Mouse (Mus musculus) liver, embryonic 15.5 days (tissue): ENCODE data around the gene Cep63. TPM values are rescaled to one million over a fixed set of nuclear protein-coding genes. Genes with fewer than 3 reads are reported as not detected.

ENCODE experiments used
- ATAC-seq: fragments of 200-750 bp; cut with Nextera tagmentation; 2 replicates; pipeline ENCODE4 v1.8.0; 2017; ENCODE audit warnings: moderate number of reproducible peaks, mild to moderate bottlenecking, moderate library complexity; ENCODE audit not compliant: insufficient read depth
- H3K27ac ChIP-seq: fragments of 300-500 bp; sonication (generic); replicated peaks from 2 replicates; pipeline ENCODE4 v1.5.1; 2015; ENCODE audit warnings: mild to moderate bottlenecking, inconsistent platforms
- H3K27me3 ChIP-seq: fragments of 300-500 bp; sonication (generic); 2 replicates; pipeline ENCODE4 v1.6.1; 2015; ENCODE audit warnings: mild to moderate bottlenecking, inconsistent platforms
- H3K36me3 ChIP-seq: fragments of 300-500 bp; sonication (generic); replicated peaks from 2 replicates; pipeline ENCODE4 v1.6.1; 2015; ENCODE audit warnings: moderate library complexity, mild to moderate bottlenecking, inconsistent platforms
- H3K4me1 ChIP-seq: fragments of 300-500 bp; sonication (generic); replicated peaks from 2 replicates; pipeline ENCODE4 v1.6.1; 2015; ENCODE audit warnings: inconsistent platforms
- H3K4me2 ChIP-seq: fragments of 300-500 bp; sonication (generic); 2 replicates; pipeline ENCODE4 v1.6.1; 2015; ENCODE audit warnings: moderate library complexity, mild to moderate bottlenecking, inconsistent platforms
- H3K4me3 ChIP-seq: fragments of 300-500 bp; sonication (generic); replicated peaks from 2 replicates; pipeline ENCODE4 v1.5.1; 2015; ENCODE audit warnings: mild to moderate bottlenecking, inconsistent platforms
- H3K9ac ChIP-seq: fragments of 300-500 bp; sonication (generic); 2 replicates; pipeline ENCODE4 v1.6.1; 2015; ENCODE audit warnings: moderate library complexity, mild to moderate bottlenecking, inconsistent platforms
- H3K9me3 ChIP-seq: fragments of 300-500 bp; sonication (generic); replicated peaks from 2 replicates; pipeline ENCODE4 v1.6.1; 2016; ENCODE audit warnings: inconsistent platforms
- WGBS: fragments of 180-500 bp; shearing (Covaris S2); methylation state at CpG from one replicate; pipeline ENCODE4 v1.1.7; 2015; ENCODE audit warnings: mixed read lengths; ENCODE audit not compliant: insufficient replicate concordance; 5-methylcytosine and 5-hydroxymethylcytosine counted together
- polyA plus RNA-seq: library from polyadenylated mRNA; unstranded; fragments of >200 nt; fragmentation: Nextera tagmentation; extraction: Ambion mirVana; gene quantifications from 2 replicates; pipeline ENCODE4 v1.2.1, GENCODE M21; 2015

The Cep63 gene
- polyA plus RNA-seq, 1 experiment from 2014 or later, result 17.4 TPM

GRCm38 (mm10) chr9:102645119-102645695 lies 18.9 kb upstream of the Cep63 start:
- H3K4me1 ChIP-seq, result no peaks in the 10 kb centered on the region
- no peak overlapping the region for H3K4me3 ChIP-seq
- ATAC-seq, result no peak
- H3K9ac ChIP-seq, result no peak overlapping the region
- no peaks in the 10 kb centered on the region for H3K9me3 ChIP-seq
- H3K36me3 ChIP-seq, result no peaks in the 10 kb centered on the region
- no peak overlapping the region for H3K27ac ChIP-seq
- 56% methylated on average over 3 of the region's 3 CpGs for WGBS
- H3K27me3 ChIP-seq, result peaks cover 7% of the 10 kb centered on the region; the same call in 1 of the 2 replicates
- H3K4me2 ChIP-seq, result no peak overlapping the region

- no peak for ATAC-seq
- Histone ChIP-seq H3K27ac (0 out of 2 replicates have a peak overlapping the region, but pooled peaks have one; percentile 19), H3K4me1 (no peaks in the 10 kb centered on the region), H3K27me3 (peaks cover 7% of the 10 kb centered on the region; the same call in 1 of the 2 replicates), H3K36me3 (no peaks in the 10 kb centered on the region), H3K9me3 (no peaks in the 10 kb centered on the region), H3K4me2 (no peak overlapping the region), H3K9ac (no peak overlapping the region), H3K4me3 (no peak overlapping the region)
- WGBS, result 26% methylated on average over 10 of the region's 10 CpGs
Measured at GRCm38 (mm10) chr9:102643486-102644101, 17.3 kb upstream of the Cep63 start.

GRCm38 (mm10) chr9:102643071-102643485 lies 16.7 kb upstream of the Cep63 start:
- H3K36me3 ChIP-seq, result no peaks in the 10 kb centered on the region
- H3K9ac ChIP-seq, result no peak overlapping the region
- ATAC-seq, result no peak
- WGBS, result 37% methylated on average over 8 of the region's 8 CpGs
- H3K27me3 ChIP-seq, result peaks cover 7% of the 10 kb centered on the region; the same call in 1 of the 2 replicates
- no peak overlapping the region for H3K27ac ChIP-seq
- H3K9me3 ChIP-seq, result no peaks in the 10 kb centered on the region
- no peaks in the 10 kb centered on the region for H3K4me1 ChIP-seq
- no peak overlapping the region for H3K4me2 ChIP-seq
- no peak overlapping the region for H3K4me3 ChIP-seq

- no peaks in the 10 kb centered on the region for H3K9me3 ChIP-seq
- H3K27ac ChIP-seq, result no peak overlapping the region
- no peaks in the 10 kb centered on the region for H3K4me1 ChIP-seq
- no peaks in the 10 kb centered on the region for H3K36me3 ChIP-seq
- no peak for ATAC-seq
- H3K4me2 ChIP-seq, result no peak overlapping the region
- WGBS, result 55% methylated on average over 6 of the region's 6 CpGs
- H3K9ac ChIP-seq, result no peak overlapping the region
- H3K27me3 ChIP-seq, result peaks cover 7% of the 10 kb centered on the region; the same call in 1 of the 2 replicates
- no peak overlapping the region for H3K4me3 ChIP-seq
Measured at GRCm38 (mm10) chr9:102641531-102641930, 15.2 kb upstream of the Cep63 start.

- Histone ChIP-seq H3K9ac (no peak overlapping the region), H3K4me2 (no peak overlapping the region), H3K36me3 (peaks cover under 1% of the 10 kb centered on the region; the same call in 1 of the 2 replicates), H3K4me1 (no peaks in the 10 kb centered on the region), H3K9me3 (no peaks in the 10 kb centered on the region), H3K27ac (no peak overlapping the region), H3K4me3 (no peak overlapping the region), H3K27me3 (peaks cover 7% of the 10 kb centered on the region; the same call in 1 of the 2 replicates)
- 62% methylated on average over 8 of the region's 8 CpGs for WGBS
- no peak for ATAC-seq
Measured at GRCm38 (mm10) chr9:102639510-102639909, 13.2 kb upstream of the Cep63 start.

- 63% methylated on average over 7 of the region's 7 CpGs for WGBS
- Histone ChIP-seq H3K36me3 (peaks cover 6% of the 10 kb centered on the region; the same call in 1 of the 2 replicates), H3K4me2 (no peak overlapping the region), H3K9ac (no peak overlapping the region), H3K27me3 (peaks cover 4% of the 10 kb centered on the region; the same call in 1 of the 2 replicates), H3K4me3 (no peak overlapping the region), H3K9me3 (no peaks in the 10 kb centered on the region), H3K27ac (no peak overlapping the region), H3K4me1 (no peaks in the 10 kb centered on the region)
- ATAC-seq, result no peak
Measured at GRCm38 (mm10) chr9:102638963-102639362, 12.6 kb upstream of the Cep63 start.

GRCm38 (mm10) chr9:102637115-102637514 lies 10.8 kb upstream of the Cep63 start:
- WGBS, result 48% methylated on average over 4 of the region's 4 CpGs
- no peak for ATAC-seq

GRCm38 (mm10) chr9:102636553-102636952 lies 10.2 kb upstream of the Cep63 start:
- Histone ChIP-seq H3K9ac (no peak overlapping the region), H3K4me1 (no peaks in the 10 kb centered on the region), H3K4me3 (no peak overlapping the region), H3K36me3 (peaks cover 13% of the 10 kb centered on the region; the same call in 1 of the 2 replicates), H3K27me3 (no peaks in the 10 kb centered on the region), H3K9me3 (no peaks in the 10 kb centered on the region), H3K27ac (no peak overlapping the region), H3K4me2 (no peak overlapping the region)
- no peak for ATAC-seq
- WGBS, result 2% methylated on average over 4 of the region's 4 CpGs

More at GRCm38 (mm10) chr9:102637115-102637514, 10.8 kb upstream of the Cep63 start:
- no peaks in the 10 kb centered on the region for H3K27me3 ChIP-seq
- H3K4me1 ChIP-seq, result no peaks in the 10 kb centered on the region
- no peak overlapping the region for H3K4me2 ChIP-seq
- no peaks in the 10 kb centered on the region for H3K9me3 ChIP-seq
- no peak overlapping the region for H3K27ac ChIP-seq
- H3K9ac ChIP-seq, result no peak overlapping the region
- H3K36me3 ChIP-seq, result peaks cover 13% of the 10 kb centered on the region; the same call in 1 of the 2 replicates
- H3K4me3 ChIP-seq, result no peak overlapping the region

- no peaks in the 10 kb centered on the region for H3K27me3 ChIP-seq
- H3K4me3 ChIP-seq, result no peak overlapping the region
- H3K4me1 ChIP-seq, result no peaks in the 10 kb centered on the region
- H3K9me3 ChIP-seq, result no peaks in the 10 kb centered on the region
- WGBS, result 71% methylated on average over 8 of the region's 8 CpGs
- no peak overlapping the region for H3K4me2 ChIP-seq
- ATAC-seq, result no peak
- H3K36me3 ChIP-seq, result peaks cover 19% of the 10 kb centered on the region; the same call in 1 of the 2 replicates
- no peak overlapping the region for H3K27ac ChIP-seq
- H3K9ac ChIP-seq, result no peak overlapping the region
Measured at GRCm38 (mm10) chr9:102634453-102634852, 8.1 kb upstream of the Cep63 start.

GRCm38 (mm10) chr9:102632923-102633537 lies 6.7 kb upstream of the Cep63 start:
- Histone ChIP-seq H3K36me3 (peaks cover 19% of the 10 kb centered on the region; the same call in 1 of the 2 replicates), H3K9ac (no peak overlapping the region), H3K27me3 (no peaks in the 10 kb centered on the region), H3K9me3 (no peaks in the 10 kb centered on the region), H3K4me3 (no peak overlapping the region), H3K4me2 (no peak overlapping the region), H3K27ac (no peak overlapping the region), H3K4me1 (peaks cover 5% of the 10 kb centered on the region)
- WGBS, result 39% methylated on average over 1 of the region's 1 CpGs
- ATAC-seq, result no peak

GRCm38 (mm10) chr9:102632173-102632572 lies 5.8 kb upstream of the Cep63 start:
- ATAC-seq, result no peak

More at GRCm38 (mm10) chr9:102632173-102632572, 5.8 kb upstream of the Cep63 start:
- H3K36me3 ChIP-seq, result peaks cover 19% of the 10 kb centered on the region; the same call in 1 of the 2 replicates
- H3K27ac ChIP-seq, result no peak overlapping the region
- H3K4me3 ChIP-seq, result no peak overlapping the region
- no peaks in the 10 kb centered on the region for H3K27me3 ChIP-seq
- 78% methylated on average over 4 of the region's 4 CpGs for WGBS
- no peak overlapping the region for H3K9ac ChIP-seq
- no peak overlapping the region for H3K4me2 ChIP-seq
- H3K9me3 ChIP-seq, result no peaks in the 10 kb centered on the region
- H3K4me1 ChIP-seq, result peaks cover 14% of the 10 kb centered on the region
